Mouse (Mus musculus) left cerebral cortex, adult 2 months (tissue): ENCODE data around the gene Usp30. TPM values are rescaled to one million over a fixed set of nuclear protein-coding genes. Genes with fewer than 3 reads are reported as not detected.
A peak's percentile ranks its signal among the peaks of the same experiment; 100 is the strongest.

Experiments
- DNase-seq, 2 experiments: peaks; one replicate each; pipeline ENCODE4 v3.0.0; 2021 to 2022; ENCODE audit warnings: low spot score in 2 of 2, mixed read lengths in 1 of 2; ENCODE audit errors: extremely low spot score in 1 of 2
- H3K27ac ChIP-seq: fragments of 200-600 bp; 2 replicates; pipeline ENCODE4 v1.8.1; 2022
- H3K4me3 ChIP-seq: fragments of 200-600 bp; 2 replicates; pipeline ENCODE4 v1.8.1; 2022
- CTCF ChIP-seq: fragments of 200-600 bp; IDR thresholded peaks from 2 replicates; pipeline ENCODE4 v1.8.1; 2022; ENCODE audit warnings: antibody characterized with exemption, mild to moderate bottlenecking, moderate library complexity
- intact Hi-C: fragments of 180-260 bp; cut with DNase I; formaldehyde crosslinking; loops from one replicate; pipeline ENCODE4 v1.15.1; 2025
- total RNA-seq, 2 experiments: library from RNA; stranded (reverse); gene quantifications; 2 replicates each; pipeline ENCODE4 v1.2.3; 2021

Gene Usp30
- total RNA-seq, 2 experiments from 2014 or later = 39.4 to 42.1 TPM

- DNase-seq = no peak
- no peak overlapping the region for H3K4me3 ChIP-seq
- TF ChIP-seq CTCF = no peak
- intact Hi-C loops = no loop called here
- H3K27ac ChIP-seq = no peak overlapping the region
Measured at GRCm38 (mm10) chr5:114043800-114044199, 21.5 kb upstream of the Usp30 start.

DNA sequence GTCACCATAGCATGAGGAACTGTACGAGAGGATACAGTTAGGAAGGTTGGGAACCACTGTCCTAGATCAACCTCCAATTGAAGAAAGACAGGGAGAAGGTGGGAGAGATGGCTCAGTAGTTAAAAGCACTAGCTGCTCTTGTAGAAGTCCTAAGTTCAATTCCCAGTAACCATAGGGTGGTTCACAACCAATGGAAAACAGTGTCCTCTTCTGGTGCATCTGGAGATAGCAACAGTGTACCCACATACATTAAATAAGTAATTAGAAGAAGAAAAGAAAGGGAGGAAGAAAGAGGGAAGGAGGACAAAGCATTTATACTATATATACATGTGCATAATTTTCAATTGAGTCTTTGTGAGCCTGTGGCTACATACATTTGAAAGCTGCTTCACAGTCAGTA is 20.1 kb upstream of the Usp30 start:
- Histone ChIP-seq H3K4me3 (no peak overlapping the region), H3K27ac (no peak overlapping the region)
- intact Hi-C loops = loop anchor here (5.0 kb wide), 2 partner anchors 88 to 262 kb away; no protein-coding TSS in a partner anchor
- no peak for DNase-seq
- TF ChIP-seq CTCF = peak; percentile 54

- H3K27ac ChIP-seq = no peak overlapping the region
- H3K4me3 ChIP-seq = no peak overlapping the region
- no peak for TF ChIP-seq CTCF
- DNase-seq = no peak
- intact Hi-C loops = loop anchor here (5.0 kb wide), 2 partner anchors 89 to 261 kb away; no protein-coding TSS in a partner anchor
Measured at GRCm38 (mm10) chr5:114046151-114046550, 19.1 kb upstream of the Usp30 start.

DNA sequence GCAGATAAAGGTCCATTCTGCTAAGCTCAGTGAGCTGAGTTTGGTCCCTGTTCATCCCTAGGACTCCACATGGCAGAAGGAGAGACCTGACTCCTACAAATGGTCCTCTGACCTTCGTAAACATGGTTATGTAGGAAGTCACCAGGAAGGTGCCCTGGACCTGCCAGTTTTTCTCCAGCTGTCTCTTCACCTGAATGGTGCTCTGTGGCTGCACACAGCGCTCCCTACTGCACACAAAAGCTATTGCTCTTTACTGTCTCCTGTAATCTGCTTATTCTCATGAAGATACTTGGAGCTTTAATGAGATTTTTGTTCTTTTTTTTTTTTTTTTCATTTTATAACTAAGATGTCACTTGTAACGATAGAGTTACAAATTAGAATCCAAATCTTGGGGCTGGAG is 18.7 kb upstream of the Usp30 start:
- intact Hi-C loops = loop anchor here (5.0 kb wide), 2 partner anchors 89 to 261 kb away; no protein-coding TSS in a partner anchor

DNA sequence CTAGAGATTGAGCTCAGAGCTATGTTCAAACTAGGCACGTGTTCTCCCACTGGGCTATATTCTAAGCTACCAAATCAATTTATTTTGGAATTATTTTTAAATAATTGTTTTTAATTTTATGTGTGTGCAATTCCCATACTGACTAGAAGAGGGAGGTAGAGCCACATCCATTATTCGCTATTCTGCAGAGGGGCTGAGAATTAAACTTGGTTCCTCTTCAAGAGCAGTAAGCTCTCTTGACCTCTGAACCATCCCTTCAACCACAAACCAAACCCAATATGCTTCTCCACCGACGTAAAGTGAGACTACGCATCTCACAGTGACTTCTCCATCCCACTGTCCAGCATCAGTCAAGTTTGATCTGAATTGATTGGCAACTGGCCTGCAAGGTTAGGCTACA is 18.1 kb upstream of the Usp30 start:
- no peak overlapping the region for H3K4me3 ChIP-seq
- intact Hi-C loops = loop anchor here (5.0 kb wide), 2 partner anchors 90 to 260 kb away; no protein-coding TSS in a partner anchor
- no peak overlapping the region for H3K27ac ChIP-seq
- no peak for DNase-seq
- TF ChIP-seq CTCF = peak; percentile 54

More for the DNA sequence above, 18.7 kb upstream of the Usp30 start:
- no peak for DNase-seq
- Histone ChIP-seq H3K27ac (no peak overlapping the region), H3K4me3 (no peak overlapping the region)
- no peak; the same call in 1 of the 2 replicates for TF ChIP-seq CTCF

DNA sequence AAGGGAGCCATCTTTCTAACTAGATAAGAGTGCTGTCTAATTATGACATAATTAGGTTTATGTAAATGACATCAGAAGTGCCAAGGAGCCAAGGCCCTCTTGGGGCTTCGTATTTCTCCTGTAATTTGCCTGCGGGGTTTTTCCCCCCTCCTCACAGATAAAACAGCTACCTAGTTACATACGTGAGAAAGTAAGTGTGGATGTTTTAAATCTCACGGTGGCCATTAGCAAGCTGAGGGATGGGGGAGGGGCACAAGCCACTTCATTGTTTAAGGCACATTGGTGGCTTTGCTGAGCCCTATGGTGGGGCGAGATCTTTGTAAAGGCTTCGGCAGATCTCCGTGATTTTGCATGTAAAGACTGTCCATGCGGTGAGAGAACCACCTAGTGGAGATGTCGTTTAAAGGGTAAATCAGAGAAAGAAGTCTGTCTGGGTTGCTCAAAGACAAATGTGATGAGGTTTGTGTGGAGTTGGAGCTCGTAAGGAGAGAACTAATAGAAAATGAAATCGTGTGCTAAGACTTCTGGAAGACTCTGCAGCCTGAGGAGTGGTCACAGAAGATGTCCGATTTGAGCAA is 16.4 kb upstream of the Usp30 start:
- intact Hi-C loops = loop anchor here (5.0 kb wide), 2 partner anchors 92 to 258 kb away; no protein-coding TSS in a partner anchor
- no peak for DNase-seq
- TF ChIP-seq CTCF = no peak; the same call in 1 of the 2 replicates
- Histone ChIP-seq H3K4me3 (no peak overlapping the region), H3K27ac (no peak overlapping the region)

GRCm38 (mm10) chr5:114052246-114052761 is 13.0 kb upstream of the Usp30 start:
- H3K4me3 ChIP-seq = no peak overlapping the region
- TF ChIP-seq CTCF = peak; percentile 90
- intact Hi-C loops = loop anchor here (1.0 to 5.0 kb wide), 2 partner anchors 48 to 80 kb away; partner anchors contain the start of gene Ung

GRCm38 (mm10) chr5:114057129-114057731 is 8.0 kb upstream of the Usp30 start:
- no peak for TF ChIP-seq CTCF
- intact Hi-C loops = no loop called here
- Histone ChIP-seq H3K4me3 (no peak overlapping the region), H3K27ac (no peak overlapping the region)
- no peak for DNase-seq

More at GRCm38 (mm10) chr5:114052246-114052761, 13.0 kb upstream of the Usp30 start:
- H3K27ac ChIP-seq = no peak overlapping the region
- peak; percentile 55 to 56 for DNase-seq

DNA sequence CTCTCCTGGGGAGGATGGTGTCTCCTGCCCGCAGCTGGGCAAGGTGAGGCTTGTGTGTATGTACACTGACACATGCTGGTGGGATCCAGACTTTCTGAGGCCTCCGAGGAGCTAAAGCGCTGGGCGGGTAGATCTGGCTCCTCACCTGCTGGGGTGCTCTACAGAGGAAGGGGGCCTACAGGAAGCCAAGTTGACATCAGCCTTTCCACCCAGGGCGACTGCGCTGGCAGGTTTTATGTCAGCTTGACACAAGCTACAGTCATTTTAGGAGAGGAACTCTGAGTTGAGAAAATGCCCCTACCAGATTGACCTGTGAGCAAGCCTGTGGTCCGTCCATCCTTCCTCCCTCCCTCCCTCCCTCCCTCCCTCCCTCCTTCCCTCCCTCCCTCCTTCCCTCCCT is 3.6 kb upstream of the Usp30 start:
- H3K4me3 ChIP-seq = no peak overlapping the region
- H3K27ac ChIP-seq = no peak overlapping the region
- DNase-seq = no peak
- intact Hi-C loops = no loop called here
- no peak for TF ChIP-seq CTCF

- intact Hi-C loops = no loop called here
- TF ChIP-seq CTCF = no peak
- no peak for DNase-seq
- Histone ChIP-seq H3K4me3 (no peak overlapping the region), H3K27ac (no peak overlapping the region)
Measured at GRCm38 (mm10) chr5:114063958-114064357, 1.3 kb upstream of the Usp30 start.

DNA sequence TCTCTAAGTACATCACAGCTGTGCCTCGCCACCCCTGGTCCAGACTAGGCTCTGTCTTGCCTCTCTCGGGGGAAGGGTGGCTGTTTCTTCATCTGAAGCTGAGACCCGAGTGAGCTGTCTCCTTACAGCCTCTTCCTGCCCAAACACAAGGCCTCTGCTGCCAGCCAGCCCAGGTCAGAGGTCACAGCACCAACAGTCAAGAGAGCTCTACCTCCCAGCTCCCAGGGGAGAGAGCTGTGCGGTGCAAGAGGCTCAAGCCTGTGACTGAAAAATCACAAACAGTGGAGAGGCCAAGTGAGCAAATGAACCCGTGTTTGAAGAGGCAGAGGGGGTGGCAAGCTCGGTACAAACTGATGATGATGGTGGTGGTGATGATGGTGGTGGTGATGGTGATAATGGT is 1.3 kb downstream of the Usp30 start:
- DNase-seq = no peak
- no peak overlapping the region for H3K27ac ChIP-seq
- no peak overlapping the region for H3K4me3 ChIP-seq
- TF ChIP-seq CTCF = no peak
- intact Hi-C loops = no loop called here

DNA sequence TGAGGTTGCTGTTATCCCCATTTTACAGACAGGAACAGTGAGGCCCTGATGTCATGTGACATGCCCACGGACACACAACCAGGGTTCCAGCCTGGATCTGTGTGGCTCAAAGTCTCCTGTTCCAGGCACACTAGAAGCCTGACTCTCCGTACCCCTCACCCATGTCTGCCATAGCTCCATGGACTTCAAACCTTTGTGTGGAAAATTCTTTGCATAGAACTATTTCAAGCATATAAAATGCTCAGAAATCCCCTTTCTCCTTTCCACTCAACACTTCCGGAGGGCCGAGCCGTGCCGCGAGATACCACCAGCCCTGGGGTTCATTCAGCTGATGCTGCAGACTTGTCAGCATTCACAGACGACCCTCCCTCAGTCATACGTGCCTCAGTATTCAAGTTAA is 2.3 kb downstream of the Usp30 start:
- H3K4me3 ChIP-seq = no peak overlapping the region
- TF ChIP-seq CTCF = no peak
- no peak overlapping the region for H3K27ac ChIP-seq
- DNase-seq = no peak
- intact Hi-C loops = no loop called here
